In the genomic region with DNA sequence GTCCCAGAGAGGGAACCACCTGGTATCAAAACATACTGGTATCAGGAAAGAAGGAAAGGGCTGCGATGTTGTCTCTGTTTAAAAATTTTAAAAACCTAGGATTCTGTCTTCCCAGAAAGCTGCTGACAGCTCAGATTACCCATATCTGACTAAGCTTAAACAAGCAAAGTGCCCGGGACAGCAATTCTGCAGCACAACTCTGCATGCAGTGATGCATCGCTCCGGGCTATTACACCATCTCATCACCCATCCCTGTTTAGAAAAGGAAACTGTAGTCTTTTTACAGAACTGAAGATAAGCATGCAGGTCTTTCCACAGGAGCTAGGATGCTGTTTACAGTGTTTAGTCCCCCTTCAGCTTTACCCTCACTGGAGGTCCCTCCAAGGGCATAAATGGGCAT, we compare ENCODE assay signal across 9 mouse cellular contexts. TPM values are rescaled to one million over a fixed set of nuclear protein-coding genes. Genes with fewer than 3 reads are reported as not detected.
DNase-seq lines count a peak whose midpoint lies in the region; ATAC-seq and TF ChIP-seq lines count a peak whose summit lies in the region.
"Had no signal": no experiment of that assay in that cellular context is flagged by ENCODE, and none has a peak within 500 bp of the region (broad histone marks: within the 10 kb centered on the region; RNA-seq: fewer than 3 reads in every experiment).

No protein-coding gene starts in this region.

- peak overlapping the region; percentile 86; the same call in 1 of the 2 replicates for H3K9ac ChIP-seq in lung, embryonic 14.5 days
- H3K9ac ChIP-seq in embryonic facial prominence, embryonic 15.5 days, result peak overlapping the region; percentile 16
- peak overlapping the region; percentile 89 for H3K9ac ChIP-seq in intestine, embryonic 16.5 days (ENCODE audit: low read depth, low read length)
- H3K9ac ChIP-seq in neural tube, embryonic 13.5 days, result peak overlapping the region; percentile 98

- no peak for TF ChIP-seq CTCF in lung, embryonic 14.5 days (IDR thresholded peaks at IDR 0.05; ENCODE audit: low read depth)

- H3K27me3 ChIP-seq in lung, embryonic 14.5 days (ENCODE audit: insufficient read depth, low read length), result no peaks in the 10 kb centered on the region
- no peaks in the 10 kb centered on the region for H3K27me3 ChIP-seq in embryonic facial prominence, embryonic 15.5 days
- no peaks in the 10 kb centered on the region for H3K27me3 ChIP-seq in intestine, embryonic 16.5 days (replicated peaks; ENCODE audit: control insufficient read depth, insufficient read depth, low read length)
- no peaks in the 10 kb centered on the region for H3K27me3 ChIP-seq in neural tube, embryonic 13.5 days

- peak overlapping the region; percentile 72 for H3K4me2 ChIP-seq in lung, embryonic 14.5 days
- H3K4me2 ChIP-seq in embryonic facial prominence, embryonic 15.5 days (replicated peaks), result peak overlapping the region; percentile 75
- peak overlapping the region; percentile 68 for H3K4me2 ChIP-seq in intestine, embryonic 16.5 days (ENCODE audit: low read depth, low read length)
- peak overlapping the region; percentile 93 for H3K4me2 ChIP-seq in neural tube, embryonic 13.5 days

- no peak overlapping the region for H3K27ac ChIP-seq in lung, embryonic 14.5 days (ENCODE audit: low read depth)
- no peak overlapping the region for H3K27ac ChIP-seq in embryonic facial prominence, embryonic 15.5 days (replicated peaks)
- no peak overlapping the region for H3K27ac ChIP-seq in intestine, embryonic 16.5 days (ENCODE audit: low read length)
- no peak overlapping the region for H3K27ac ChIP-seq in neural tube, embryonic 13.5 days (replicated peaks)

- H3K36me3 ChIP-seq in lung, embryonic 14.5 days (ENCODE audit: insufficient read depth), result 0 out of 2 replicates have a peak, but pooled peaks cover 4% of the 10 kb centered on the region
- 0 out of 2 replicates have a peak, but pooled peaks cover 9% of the 10 kb centered on the region for H3K36me3 ChIP-seq in embryonic facial prominence, embryonic 15.5 days
- no peaks in the 10 kb centered on the region for H3K36me3 ChIP-seq in intestine, embryonic 16.5 days (ENCODE audit: control insufficient read depth, insufficient read depth, low read length)
- peaks cover 20% of the 10 kb centered on the region for H3K36me3 ChIP-seq in neural tube, embryonic 13.5 days

- H3K9me3 ChIP-seq in lung, embryonic 14.5 days (ENCODE audit: low read depth, low read length), result no peaks in the 10 kb centered on the region
- no peaks in the 10 kb centered on the region for H3K9me3 ChIP-seq in embryonic facial prominence, embryonic 15.5 days (replicated peaks)
- no peaks in the 10 kb centered on the region for H3K9me3 ChIP-seq in intestine, embryonic 16.5 days (ENCODE audit: control insufficient read depth, low read length)
- no peaks in the 10 kb centered on the region for H3K9me3 ChIP-seq in neural tube, embryonic 13.5 days

- 0 out of 2 replicates have a peak overlapping the region, but pooled peaks have one; percentile 1 for H3K4me3 ChIP-seq in lung, embryonic 14.5 days (ENCODE audit: low read depth, low read length)
- H3K4me3 ChIP-seq in embryonic facial prominence, embryonic 15.5 days (replicated peaks), result peak overlapping the region; percentile 96
- no peak overlapping the region for H3K4me3 ChIP-seq in intestine, embryonic 16.5 days (ENCODE audit: low read length)
- H3K4me3 ChIP-seq in neural tube, embryonic 13.5 days, result peak overlapping the region; percentile 80

- 56% methylated on average over 4 of the region's 4 CpGs for WGBS in lung, embryonic 14.5 days
- WGBS in embryonic facial prominence, embryonic 15.5 days, result 71% methylated on average over 4 of the region's 4 CpGs
- 62% methylated on average over 4 of the region's 4 CpGs for WGBS in intestine, embryonic 16.5 days
- WGBS in neural tube, embryonic 13.5 days, result 89% methylated on average over 4 of the region's 4 CpGs

- H3K4me1 ChIP-seq in lung, embryonic 14.5 days (ENCODE audit: insufficient read depth), result peaks cover 5% of the 10 kb centered on the region; the same call in 1 of the 2 replicates
- H3K4me1 ChIP-seq in embryonic facial prominence, embryonic 15.5 days, result peaks cover 19% of the 10 kb centered on the region
- peaks cover 15% of the 10 kb centered on the region for H3K4me1 ChIP-seq in intestine, embryonic 16.5 days (ENCODE audit: control insufficient read depth, insufficient read depth, low read length)
- H3K4me1 ChIP-seq in neural tube, embryonic 13.5 days (replicated peaks), result peaks cover 34% of the 10 kb centered on the region

- no peak for DNase-seq in lung, embryonic 14.5 days
- DNase-seq in lung, adult 18-20 months, result no peak
- DNase-seq in thymus, adult 18-20 months, result no peak
- no peak for DNase-seq in T-cell, adult 2 months (ENCODE audit: low spot score)
- DNase-seq: kidney, adult 18-20 months had no signal

- ATAC-seq in lung, embryonic 14.5 days (ENCODE audit: insufficient read depth), result no peak
- ATAC-seq in embryonic facial prominence, embryonic 15.5 days (ENCODE audit: insufficient number of reproducible peaks, low FRiP score, low TSS enrichment, low read depth), result no peak
- ATAC-seq in intestine, embryonic 16.5 days, result no peak
- ATAC-seq in neural tube, embryonic 13.5 days (ENCODE audit: low read depth), result no peak
- no peak for ATAC-seq in granulocyte monocyte progenitor cell, adult 5-6 weeks (replicated peaks; ENCODE audit: poor library complexity, severe bottlenecking)

RNA-seq across cellular contexts. Expression of gene Mapk8ip3, which starts 1.9 kb away (rescaled TPM):
- polyA plus RNA-seq in lung, embryonic 14.5 days (2014; fragmentation: Nextera tagmentation; extraction: Ambion mirVana), result 32.1 and 34.2 TPM in 2 replicates
- 36.4 and 38.3 TPM in 2 replicates for polyA plus RNA-seq in embryonic facial prominence, embryonic 15.5 days (2015; fragmentation: Nextera tagmentation; extraction: Ambion mirVana)
- 20.2 and 21.8 TPM in 2 replicates for polyA plus RNA-seq in intestine, embryonic 16.5 days (2015; fragmentation: Nextera tagmentation; extraction: Ambion mirVana)
- 82.2 and 85.8 TPM in 2 replicates for polyA plus RNA-seq in neural tube, embryonic 13.5 days (2015; fragmentation: Nextera tagmentation; extraction: Ambion mirVana)
- 49.0 and 84.5 TPM in 2 replicates for total RNA-seq in granulocyte monocyte progenitor cell, adult 5-6 weeks (2014; fragmentation: Nextera tagmentation)
- total RNA-seq in granulocyte monocyte progenitor cell, adult 5-6 weeks (2017), result 18.2 and 21.0 TPM in 2 replicates

RNA-seq across cellular contexts. Expression of gene Jpt2, which starts 25.6 kb away (rescaled TPM):
- polyA plus RNA-seq in lung, embryonic 14.5 days (2014; fragmentation: Nextera tagmentation; extraction: Ambion mirVana), result 140 and 142 TPM in 2 replicates
- polyA plus RNA-seq in embryonic facial prominence, embryonic 15.5 days (2015; fragmentation: Nextera tagmentation; extraction: Ambion mirVana), result 148 and 166 TPM in 2 replicates
- 146 and 163 TPM in 2 replicates for polyA plus RNA-seq in intestine, embryonic 16.5 days (2015; fragmentation: Nextera tagmentation; extraction: Ambion mirVana)
- 100 and 110 TPM in 2 replicates for polyA plus RNA-seq in neural tube, embryonic 13.5 days (2015; fragmentation: Nextera tagmentation; extraction: Ambion mirVana)
- total RNA-seq in granulocyte monocyte progenitor cell, adult 5-6 weeks (2014; fragmentation: Nextera tagmentation), result 109 and 130 TPM in 2 replicates
- 104 and 114 TPM in 2 replicates for total RNA-seq in granulocyte monocyte progenitor cell, adult 5-6 weeks (2017)

RNA-seq across cellular contexts. Expression of gene Nme3, which starts 38.6 kb away (rescaled TPM):
- polyA plus RNA-seq in lung, embryonic 14.5 days (2014; fragmentation: Nextera tagmentation; extraction: Ambion mirVana), result 65.1 and 77.1 TPM in 2 replicates
- 48.2 and 52.0 TPM in 2 replicates for polyA plus RNA-seq in embryonic facial prominence, embryonic 15.5 days (2015; fragmentation: Nextera tagmentation; extraction: Ambion mirVana)
- polyA plus RNA-seq in intestine, embryonic 16.5 days (2015; fragmentation: Nextera tagmentation; extraction: Ambion mirVana), result 76.8 and 77.1 TPM in 2 replicates
- polyA plus RNA-seq in neural tube, embryonic 13.5 days (2015; fragmentation: Nextera tagmentation; extraction: Ambion mirVana), result 86.0 and 89.0 TPM in 2 replicates
- total RNA-seq in granulocyte monocyte progenitor cell, adult 5-6 weeks (2014; fragmentation: Nextera tagmentation), result 18.8 and 22.9 TPM in 2 replicates
- 21.2 and 27.1 TPM in 2 replicates for total RNA-seq in granulocyte monocyte progenitor cell, adult 5-6 weeks (2017)

RNA-seq across cellular contexts. Expression of gene Mrps34, which starts 40.0 kb away (rescaled TPM):
- 92.1 and 93.7 TPM in 2 replicates for polyA plus RNA-seq in lung, embryonic 14.5 days (2014; fragmentation: Nextera tagmentation; extraction: Ambion mirVana)
- polyA plus RNA-seq in embryonic facial prominence, embryonic 15.5 days (2015; fragmentation: Nextera tagmentation; extraction: Ambion mirVana), result 86.8 and 92.3 TPM in 2 replicates
- polyA plus RNA-seq in intestine, embryonic 16.5 days (2015; fragmentation: Nextera tagmentation; extraction: Ambion mirVana), result 121 and 129 TPM in 2 replicates
- 71.1 and 85.7 TPM in 2 replicates for polyA plus RNA-seq in neural tube, embryonic 13.5 days (2015; fragmentation: Nextera tagmentation; extraction: Ambion mirVana)
- total RNA-seq in granulocyte monocyte progenitor cell, adult 5-6 weeks (2014; fragmentation: Nextera tagmentation), result 62.0 and 75.0 TPM in 2 replicates
- 36.7 and 41.9 TPM in 2 replicates for total RNA-seq in granulocyte monocyte progenitor cell, adult 5-6 weeks (2017)

RNA-seq across cellular contexts. Expression of gene Eme2, which starts 40.0 kb away (rescaled TPM):
- 21.2 and 23.3 TPM in 2 replicates for polyA plus RNA-seq in lung, embryonic 14.5 days (2014; fragmentation: Nextera tagmentation; extraction: Ambion mirVana)
- polyA plus RNA-seq in embryonic facial prominence, embryonic 15.5 days (2015; fragmentation: Nextera tagmentation; extraction: Ambion mirVana), result 28.5 and 32.6 TPM in 2 replicates
- polyA plus RNA-seq in intestine, embryonic 16.5 days (2015; fragmentation: Nextera tagmentation; extraction: Ambion mirVana), result 28.3 and 33.0 TPM in 2 replicates
- polyA plus RNA-seq in neural tube, embryonic 13.5 days (2015; fragmentation: Nextera tagmentation; extraction: Ambion mirVana), result 32.7 and 36.3 TPM in 2 replicates
- total RNA-seq in granulocyte monocyte progenitor cell, adult 5-6 weeks (2014; fragmentation: Nextera tagmentation), result 8.9 and 15.1 TPM in 2 replicates
- 12.5 and 14.9 TPM in 2 replicates for total RNA-seq in granulocyte monocyte progenitor cell, adult 5-6 weeks (2017)

Comparison
In these comparisons a context has a peak if more than half of its experiments do, and no peak if none do; other contexts are left out.
1. H3K9ac ChIP-seq: peak in every context shown above with its lines; median percentile 98 in neural tube, embryonic 13.5 days; 89 in intestine, embryonic 16.5 days; 86 in lung, embryonic 14.5 days; 16 in embryonic facial prominence, embryonic 15.5 days.